Mouse (Mus musculus) MEL (cell line): ENCODE measurements at regions not wholly inside any gene's neighbourhood (a gene's known extent, or its start where the extent isn't known, plus 50 kb on each side); places are given as distances from the start of the nearest gene placed in this dataset.

Source experiments
- DNase-seq: peaks from one replicate; pipeline ENCODE4 v3.0.0; 2011; ENCODE audit warnings: low read depth, low spot score
- H3K27ac ChIP-seq: 2 replicates; pipeline ENCODE4 v1.5.1; 2012; ENCODE audit warnings: low read depth, mild to moderate bottlenecking, control low read depth, low read length, moderate library complexity; ENCODE audit not compliant: control insufficient read depth
- H3K27me3 ChIP-seq, 2 experiments: fragments of 150-350 bp in 1 of 2; sonication (generic) in 1 of 2; 2 replicates each; pipeline ENCODE4 v1.6.1; 2012; ENCODE audit warnings: low read length in 2 of 2, mild to moderate bottlenecking in 2 of 2, improper control_type of control experiment in 1 of 2, moderate library complexity in 1 of 2; ENCODE audit not compliant: insufficient read depth in 2 of 2, control insufficient read depth in 1 of 2
- H3K36me3 ChIP-seq, 2 experiments: 2 replicates each; pipeline ENCODE4 v1.6.1; 2012 to 2014; ENCODE audit warnings: low read length in 2 of 2, improper control_type of control experiment in 1 of 2, inconsistent platforms in 1 of 2, mild to moderate bottlenecking in 1 of 2; ENCODE audit not compliant: insufficient read depth in 2 of 2, control insufficient read depth in 1 of 2
- H3K4me1 ChIP-seq, 2 experiments: fragments of 150-350 bp in 1 of 2; sonication (generic) in 1 of 2; 2 replicates each; pipeline ENCODE4 v1.6.1; 2012; ENCODE audit warnings: low read length in 2 of 2, improper control_type of control experiment in 1 of 2, mild to moderate bottlenecking in 1 of 2; ENCODE audit not compliant: insufficient read depth in 2 of 2, control insufficient read depth in 1 of 2
- H3K4me3 ChIP-seq, 2 experiments: fragments of 150-350 bp in 1 of 2; sonication (generic) in 1 of 2; 2 replicates each; pipeline ENCODE4 v1.5.1; 2012; ENCODE audit warnings: low read depth in 2 of 2, low read length in 2 of 2, mild to moderate bottlenecking in 2 of 2, moderate library complexity in 2 of 2, control low read depth in 1 of 2, improper control_type of control experiment in 1 of 2; ENCODE audit not compliant: control insufficient read depth in 1 of 2, insufficient read depth in 1 of 2
- H3K79me2 ChIP-seq: 2 replicates; pipeline ENCODE4 v1.6.1; 2012; ENCODE audit warnings: mild to moderate bottlenecking, low read length, moderate library complexity; ENCODE audit not compliant: control insufficient read depth, poor library complexity, insufficient read depth
- H3K9ac ChIP-seq: 2 replicates; pipeline ENCODE4 v1.6.1; 2012; ENCODE audit warnings: low read depth, mild to moderate bottlenecking, control low read depth, low read length, moderate library complexity; ENCODE audit not compliant: control insufficient read depth, poor library complexity, severe bottlenecking
- H3K9me3 ChIP-seq: fragments of 150-350 bp; sonication (generic); replicated peaks from 2 replicates; pipeline ENCODE4 v1.6.1; 2012; ENCODE audit warnings: mild to moderate bottlenecking, low read length, improper control_type of control experiment, moderate library complexity; ENCODE audit not compliant: insufficient read depth
- CTCF ChIP-seq, 3 experiments: IDR thresholded peaks in 2 of 3; conservative IDR thresholded peaks in 1 of 3; 2 replicates each; pipeline ENCODE4 v1.5.1; 2011 to 2012; ENCODE audit warnings: low read length in 3 of 3, low read depth in 2 of 3, mild to moderate bottlenecking in 2 of 3, improper control_type of control experiment in 1 of 3, inconsistent platforms in 1 of 3, mixed read lengths in 1 of 3, moderate library complexity in 1 of 3; ENCODE audit not compliant: control insufficient read depth in 1 of 3, insufficient read depth in 1 of 3, poor library complexity in 1 of 3, severe bottlenecking in 1 of 3
- ELF1 ChIP-seq: IDR thresholded peaks from 2 replicates; pipeline ENCODE4 v1.6.1; 2014; ENCODE audit warnings: low read depth, mild to moderate bottlenecking, inconsistent platforms, low read length, improper control_type of control experiment, moderate library complexity
- ETS1 ChIP-seq: IDR thresholded peaks from 2 replicates; pipeline ENCODE4 v1.6.1; 2012; ENCODE audit warnings: low read depth, mild to moderate bottlenecking, inconsistent platforms, low read length, improper control_type of control experiment, moderate library complexity
- GABPA ChIP-seq: IDR thresholded peaks from 2 replicates; pipeline ENCODE4 v1.6.1; 2012; ENCODE audit warnings: low read depth, mild to moderate bottlenecking, inconsistent platforms, low read length, improper control_type of control experiment, moderate library complexity
- HCFC1 ChIP-seq: IDR thresholded peaks from 2 replicates; pipeline ENCODE4 v1.6.1; 2012; ENCODE audit warnings: low read depth, mild to moderate bottlenecking, inconsistent platforms, low read length, improper control_type of control experiment, moderate library complexity
- JUND ChIP-seq: IDR thresholded peaks from 2 replicates; pipeline ENCODE4 v1.6.1; 2011; ENCODE audit warnings: low read depth, mild to moderate bottlenecking, improper control_type of control experiment, low read length
- MAFK ChIP-seq: IDR thresholded peaks from 2 replicates; pipeline ENCODE4 v1.6.1; 2011; ENCODE audit warnings: low read depth, mild to moderate bottlenecking, low read length, improper control_type of control experiment, borderline replicate concordance
- MAZ ChIP-seq: IDR thresholded peaks from 2 replicates; pipeline ENCODE4 v1.6.1; 2012; ENCODE audit warnings: low read depth, mild to moderate bottlenecking, inconsistent platforms, low read length, improper control_type of control experiment
- NRF1 ChIP-seq: IDR thresholded peaks from 2 replicates; pipeline ENCODE4 v1.6.1; 2014; ENCODE audit warnings: low read depth, mild to moderate bottlenecking, inconsistent platforms, low read length, improper control_type of control experiment, moderate library complexity; ENCODE audit not compliant: poor library complexity, insufficient read depth, severe bottlenecking
- POLR2AphosphoS5 ChIP-seq: IDR thresholded peaks from 2 replicates; pipeline ENCODE4 v1.6.1; 2012; ENCODE audit warnings: low read depth, borderline replicate concordance, mild to moderate bottlenecking, inconsistent platforms, low read length, moderate library complexity, mixed read lengths
- RAD21 ChIP-seq: IDR thresholded peaks from 2 replicates; pipeline ENCODE4 v1.6.1; 2011; ENCODE audit warnings: mild to moderate bottlenecking, low read depth, low read length, improper control_type of control experiment
- RCOR1 ChIP-seq: IDR thresholded peaks from 2 replicates; pipeline ENCODE4 v1.6.1; 2012; ENCODE audit warnings: low read depth, mild to moderate bottlenecking, inconsistent platforms, low read length, improper control_type of control experiment
- SIN3A ChIP-seq: IDR thresholded peaks from 2 replicates; pipeline ENCODE4 v1.6.1; 2012; ENCODE audit warnings: low read length, improper control_type of control experiment, inconsistent platforms
- TAL1 ChIP-seq: IDR thresholded peaks from 2 replicates; pipeline ENCODE4 v1.6.1; 2012; ENCODE audit warnings: mild to moderate bottlenecking, inconsistent platforms, low read length, moderate library complexity, mixed read lengths
- TCF12 ChIP-seq: IDR thresholded peaks from 2 replicates; pipeline ENCODE4 v1.6.1; 2014; ENCODE audit warnings: low read depth, mild to moderate bottlenecking, inconsistent platforms, low read length, improper control_type of control experiment, moderate library complexity
- ZC3H11A ChIP-seq: IDR thresholded peaks from 2 replicates; pipeline ENCODE4 v1.6.1; 2012; ENCODE audit warnings: low read depth, mild to moderate bottlenecking, inconsistent platforms, low read length, improper control_type of control experiment

GRCm38 (mm10) chr11:52610681-52611165 lies 153.7 kb upstream of the Fstl4 start:
- Histone ChIP-seq H3K79me2 (no peaks in the 10 kb centered on the region), H3K27me3 (no peaks in the 10 kb centered on the region), H3K4me3 (no peak overlapping the region), H3K9me3 (no peaks in the 10 kb centered on the region), H3K36me3 (no peaks in the 10 kb centered on the region), H3K9ac (no peak overlapping the region), H3K4me1 (no peaks in the 10 kb centered on the region), H3K27ac (no peak overlapping the region)
- no peak for TF ChIP-seq RCOR1
- no peak for TF ChIP-seq ZC3H11A
- no peak for DNase-seq

- no peak for DNase-seq
- H3K4me1 ChIP-seq, result no peaks in the 10 kb centered on the region
- no peak overlapping the region for H3K4me3 ChIP-seq
- no peak overlapping the region for H3K9ac ChIP-seq
- H3K79me2 ChIP-seq, result no peaks in the 10 kb centered on the region
- H3K27me3 ChIP-seq, result no peaks in the 10 kb centered on the region
- no peak overlapping the region for H3K27ac ChIP-seq
- no peaks in the 10 kb centered on the region for H3K9me3 ChIP-seq
- no peaks in the 10 kb centered on the region for H3K36me3 ChIP-seq
- TF ChIP-seq RAD21 (no peak), RCOR1 (no peak), HCFC1 (no peak), ETS1 (no peak), MAFK (no peak), TCF12 (no peak), TAL1 (no peak), NRF1 (no peak)
Measured at GRCm38 (mm10) chr11:52615622-52616021, 148.8 kb upstream of the Fstl4 start.

GRCm38 (mm10) chr11:52618646-52619045 lies 145.8 kb upstream of the Fstl4 start:
- no peak overlapping the region for H3K9ac ChIP-seq
- H3K36me3 ChIP-seq, result no peaks in the 10 kb centered on the region

More at GRCm38 (mm10) chr11:52618646-52619045, 145.8 kb upstream of the Fstl4 start:
- Histone ChIP-seq H3K9me3 (no peaks in the 10 kb centered on the region), H3K4me1 (no peaks in the 10 kb centered on the region), H3K27ac (no peak overlapping the region), H3K27me3 (no peaks in the 10 kb centered on the region), H3K4me3 (no peak overlapping the region), H3K79me2 (no peaks in the 10 kb centered on the region)
- no peak for TF ChIP-seq ETS1
- no peak for TF ChIP-seq ELF1
- TF ChIP-seq JUND, result no peak
- no peak for TF ChIP-seq POLR2AphosphoS5
- no peak for TF ChIP-seq GABPA
- TF ChIP-seq CTCF (IDR thresholded peaks at IDR 0.05 in 2 of 3, conservative IDR thresholded peaks at IDR 0.05 in 1 of 3; ENCODE audit: control insufficient read depth in 1 of 3, insufficient read depth in 1 of 3, low read depth in 2 of 3, low read length in 3 of 3, poor library complexity in 1 of 3, severe bottlenecking in 1 of 3), result no peak
- TF ChIP-seq SIN3A, result no peak
- TF ChIP-seq TCF12, result no peak
- TF ChIP-seq MAZ, result no peak
- DNase-seq, result no peak
